Mouse (Mus musculus) hindbrain, embryonic 16.5 days (tissue): ENCODE results near the gene Cmtm4. TPM values are rescaled to one million over a fixed set of nuclear protein-coding genes. Genes with fewer than 3 reads are reported as not detected.

Experiments
- polyA plus RNA-seq: library from polyadenylated mRNA; unstranded; fragments of >200 nt; fragmentation: Nextera tagmentation; extraction: Ambion mirVana; gene quantifications from 2 replicates; pipeline ENCODE4 v1.2.1, GENCODE M21; 2015

The Cmtm4 gene
- polyA plus RNA-seq, 1 experiment from 2014 or later, result 3.0 TPM

Other genes with a start within 250 kb of the Cmtm4 start
- 7.8 and 8.8 TPM in 2 replicates for gene Bean1, start 225.4 kb downstream of the Cmtm4 start, polyA plus RNA-seq
- gene Tk2, start 147.2 kb downstream of the Cmtm4 start, polyA plus RNA-seq, result 49.0 and 50.3 TPM in 2 replicates
- gene Cklf, start 144.9 kb downstream of the Cmtm4 start, polyA plus RNA-seq, result 33.6 and 36.9 TPM in 2 replicates
- not detected in 2 replicates for gene Cmtm2a, start 102.6 kb downstream of the Cmtm4 start, polyA plus RNA-seq
- gene Gm45711, start 85.7 kb downstream of the Cmtm4 start, polyA plus RNA-seq, result not detected in 2 replicates
- gene Cmtm1, start 85.7 kb downstream of the Cmtm4 start, polyA plus RNA-seq, result not detected in 2 replicates
- not detected in 2 replicates for gene Gm11020, start 74.2 kb downstream of the Cmtm4 start, polyA plus RNA-seq
- gene Cmtm2b, start 73.6 kb downstream of the Cmtm4 start, polyA plus RNA-seq, result not detected in 2 replicates
- gene Cmtm3, start 56.4 kb downstream of the Cmtm4 start, polyA plus RNA-seq, result 44.2 and 47.2 TPM in 2 replicates
- gene Dync1li2, start 47.2 kb upstream of the Cmtm4 start, polyA plus RNA-seq, result 97.9 and 112 TPM in 2 replicates
- 0.70 and 0.90 TPM in 2 replicates for gene Terb1, start 114.1 kb upstream of the Cmtm4 start, polyA plus RNA-seq
- 104 and 108 TPM in 2 replicates for gene Nae1, start 138.8 kb upstream of the Cmtm4 start, polyA plus RNA-seq
- 3.5 and 4.9 TPM in 2 replicates for gene Car7, start 138.9 kb upstream of the Cmtm4 start, polyA plus RNA-seq
- gene Pdp2, start 195.6 kb upstream of the Cmtm4 start, polyA plus RNA-seq, result 20.1 and 20.5 TPM in 2 replicates
- gene Cdh16, start 228.6 kb upstream of the Cmtm4 start, polyA plus RNA-seq, result 0.21 TPM in 1 of 2 replicates, not detected in the other
- gene Rrad, start 235.5 kb upstream of the Cmtm4 start, polyA plus RNA-seq, result 3.0 and 4.8 TPM in 2 replicates
- 124 and 136 TPM in 2 replicates for gene Ciao2b, start 246.2 kb upstream of the Cmtm4 start, polyA plus RNA-seq